Mouse (Mus musculus): ENCODE data around the gene Add1. TPM values are rescaled to one million over a fixed set of nuclear protein-coding genes. Genes with fewer than 3 reads are reported as not detected.

The Add1 gene
- polyA plus RNA-seq, 1 experiment, result 163 TPM

- Histone ChIP-seq H3K4me3 (replicated peaks; ENCODE audit: control insufficient read depth, low read depth, low read length) (peak within 1 kb of the TSS; percentile 91), H3K4me1 (ENCODE audit: control insufficient read depth, insufficient read depth, low read length) (no peaks in the 10 kb centered on the region; the same call in 1 of the 2 replicates), H3K27ac (ENCODE audit: control insufficient read depth, insufficient read depth, low read depth, low read length, poor library complexity) (peak within 1 kb of the TSS; percentile 97)
- under 1% methylated on average over 60 of the region's 60 CpGs for WGBS
- TF ChIP-seq CTCF (IDR thresholded peaks at IDR 0.05; ENCODE audit: control insufficient read depth, insufficient read depth, low read length), result peak; percentile 78
- TF ChIP-seq POLR2A (IDR thresholded peaks at IDR 0.05; ENCODE audit: borderline replicate concordance, control insufficient read depth, low read depth, low read length), result peak; percentile 73
Measured at GRCm38 (mm10) chr5:34659686-34660590, 86.5 kb downstream of the Add1 start, which contains the start of the genes Nop14 and Grk4. Gene Nop14, minus strand, starts transcription at chr5:34660148. Gene Grk4, plus strand, starts transcription at chr5:34660379.

GRCm38 (mm10) chr5:34660591-34661130 is 87.2 kb downstream of the Add1 start:
- Histone ChIP-seq H3K4me3 (replicated peaks; ENCODE audit: control insufficient read depth, low read depth, low read length) (peak overlapping the region; percentile 91), H3K27ac (ENCODE audit: control insufficient read depth, insufficient read depth, low read depth, low read length, poor library complexity) (peak overlapping the region; percentile 97), H3K4me1 (ENCODE audit: control insufficient read depth, insufficient read depth, low read length) (no peaks in the 10 kb centered on the region; the same call in 1 of the 2 replicates)
- TF ChIP-seq CTCF (IDR thresholded peaks at IDR 0.05; ENCODE audit: control insufficient read depth, insufficient read depth, low read length) (no peak), POLR2A (IDR thresholded peaks at IDR 0.05; ENCODE audit: borderline replicate concordance, control insufficient read depth, low read depth, low read length) (no peak)
- WGBS, result under 1% methylated on average over 57 of the region's 57 CpGs

- no peak overlapping the region for H3K4me3 ChIP-seq (replicated peaks; ENCODE audit: control insufficient read depth, low read depth, low read length)
- H3K27ac ChIP-seq (ENCODE audit: control insufficient read depth, insufficient read depth, low read depth, low read length, poor library complexity), result no peak overlapping the region
- no peak for TF ChIP-seq POLR2A (IDR thresholded peaks at IDR 0.05; ENCODE audit: borderline replicate concordance, control insufficient read depth, low read depth, low read length)
- no peak for TF ChIP-seq CTCF (IDR thresholded peaks at IDR 0.05; ENCODE audit: control insufficient read depth, insufficient read depth, low read length)
- 77% methylated on average over 4 of the region's 4 CpGs for WGBS
- H3K4me1 ChIP-seq (ENCODE audit: control insufficient read depth, insufficient read depth, low read length), result no peaks in the 10 kb centered on the region; the same call in 1 of the 2 replicates
Measured at GRCm38 (mm10) chr5:34661909-34662308, 88.4 kb downstream of the Add1 start.

- Histone ChIP-seq H3K4me1 (ENCODE audit: control insufficient read depth, insufficient read depth, low read length) (no peaks in the 10 kb centered on the region; the same call in 1 of the 2 replicates), H3K27ac (ENCODE audit: control insufficient read depth, insufficient read depth, low read depth, low read length, poor library complexity) (no peak overlapping the region), H3K4me3 (replicated peaks; ENCODE audit: control insufficient read depth, low read depth, low read length) (no peak overlapping the region)
- no peak for TF ChIP-seq CTCF (IDR thresholded peaks at IDR 0.05; ENCODE audit: control insufficient read depth, insufficient read depth, low read length)
- no peak for TF ChIP-seq POLR2A (IDR thresholded peaks at IDR 0.05; ENCODE audit: borderline replicate concordance, control insufficient read depth, low read depth, low read length)
- 93% methylated on average over 2 of the region's 2 CpGs for WGBS
Measured at GRCm38 (mm10) chr5:34663231-34663630, 89.8 kb downstream of the Add1 start.

GRCm38 (mm10) chr5:34669493-34669892 is 96.0 kb downstream of the Add1 start:
- Histone ChIP-seq H3K27ac (ENCODE audit: control insufficient read depth, insufficient read depth, low read depth, low read length, poor library complexity) (no peak overlapping the region), H3K4me1 (ENCODE audit: control insufficient read depth, insufficient read depth, low read length) (no peaks in the 10 kb centered on the region), H3K4me3 (replicated peaks; ENCODE audit: control insufficient read depth, low read depth, low read length) (no peak overlapping the region)
- no peak for TF ChIP-seq POLR2A (IDR thresholded peaks at IDR 0.05; ENCODE audit: borderline replicate concordance, control insufficient read depth, low read depth, low read length)
- TF ChIP-seq CTCF (IDR thresholded peaks at IDR 0.05; ENCODE audit: control insufficient read depth, insufficient read depth, low read length), result no peak
- 93% methylated on average over 2 of the region's 2 CpGs for WGBS

GRCm38 (mm10) chr5:34670280-34670679 is 96.8 kb downstream of the Add1 start:
- Histone ChIP-seq H3K4me1 (ENCODE audit: control insufficient read depth, insufficient read depth, low read length) (no peaks in the 10 kb centered on the region), H3K4me3 (replicated peaks; ENCODE audit: control insufficient read depth, low read depth, low read length) (no peak overlapping the region), H3K27ac (ENCODE audit: control insufficient read depth, insufficient read depth, low read depth, low read length, poor library complexity) (no peak overlapping the region)
- 83% methylated on average over 4 of the region's 4 CpGs for whole genome bisulfite sequencing
- TF ChIP-seq POLR2A (IDR thresholded peaks at IDR 0.05; ENCODE audit: borderline replicate concordance, control insufficient read depth, low read depth, low read length) (no peak), CTCF (IDR thresholded peaks at IDR 0.05; ENCODE audit: control insufficient read depth, insufficient read depth, low read length) (no peak)

Other genes starting within 250 kb of the Add1 start
- 29.9 and 55.2 TPM in 2 replicates for gene Rnf4, start 237.4 kb upstream of the Add1 start, polyA plus RNA-seq (2011; ENCODE audit: insufficient read depth, insufficient read length, low replicate concordance, missing spikeins)
- 13.0 and 23.9 TPM in 2 replicates for gene Fam193a, start 203.7 kb upstream of the Add1 start, polyA plus RNA-seq (2011; ENCODE audit: insufficient read depth, insufficient read length, low replicate concordance, missing spikeins)
- gene Tnip2, start 59.7 kb upstream of the Add1 start, polyA plus RNA-seq (2011; ENCODE audit: insufficient read depth, insufficient read length, low replicate concordance, missing spikeins), result 4.6 and 15.1 TPM in 2 replicates
- gene Sh3bp2, start 47.8 kb upstream of the Add1 start, polyA plus RNA-seq (2011; ENCODE audit: insufficient read depth, insufficient read length, low replicate concordance, missing spikeins), result 15.0 and 29.7 TPM in 2 replicates
- 31.2 and 77.7 TPM in 2 replicates for gene Mfsd10, start 63.5 kb downstream of the Add1 start, polyA plus RNA-seq (2011; ENCODE audit: insufficient read depth, insufficient read length, low replicate concordance, missing spikeins)
- 14.2 and 21.3 TPM in 2 replicates for gene Nop14, start 86.5 kb downstream of the Add1 start, polyA plus RNA-seq (2011; ENCODE audit: insufficient read depth, insufficient read length, low replicate concordance, missing spikeins)
- 1.2 and 3.5 TPM in 2 replicates for gene Grk4, start 86.7 kb downstream of the Add1 start, polyA plus RNA-seq (2011; ENCODE audit: insufficient read depth, insufficient read length, low replicate concordance, missing spikeins)
- gene Htt, start 188.1 kb downstream of the Add1 start, polyA plus RNA-seq (2011; ENCODE audit: insufficient read depth, insufficient read length, low replicate concordance, missing spikeins), result 8.2 and 12.6 TPM in 2 replicates